Mouse (Mus musculus): Measurements from ENCODE around the gene Hook1. TPM values are rescaled to one million over a fixed set of nuclear protein-coding genes. Genes with fewer than 3 reads are reported as not detected.
"Not testable (repeated sequence)": the region's sequence is repeated elsewhere in the genome, so short reads cannot be mapped to it uniquely, and the experiment has no call there.

Hook1 gene
- polyA plus RNA-seq, 1 experiment from 2014 or later: 7.7 TPM

DNA sequence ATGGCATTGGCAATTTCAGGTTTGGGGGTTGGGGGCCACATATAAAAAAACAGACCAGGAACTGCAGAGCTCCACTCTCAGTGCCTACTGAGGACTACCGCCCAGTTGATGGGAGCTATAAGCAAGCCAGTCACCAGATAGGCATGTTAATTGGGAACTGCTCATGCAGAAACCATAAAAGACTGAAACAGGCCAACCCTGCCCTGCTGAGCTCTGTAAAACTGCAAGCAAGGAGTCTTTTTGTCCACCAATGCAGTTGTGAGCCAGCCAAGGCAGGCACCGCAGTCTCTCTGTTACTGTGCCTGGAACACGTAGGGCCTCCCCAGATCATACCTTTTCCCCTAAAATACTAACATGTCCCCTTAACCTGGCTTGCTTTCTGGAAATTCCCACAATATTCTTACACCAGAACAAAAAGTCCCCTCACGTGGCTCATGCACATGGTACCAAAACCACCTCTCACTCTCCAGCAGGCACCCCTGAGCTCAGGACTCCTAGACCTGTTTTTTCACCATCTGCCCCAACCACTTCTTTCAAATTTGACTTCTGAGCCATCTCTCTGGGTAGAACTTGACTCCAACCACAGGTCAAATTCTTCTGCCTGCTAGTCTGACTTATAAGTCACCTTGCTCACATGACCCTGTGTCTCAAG is 32.5 kb upstream of the Hook1 start:
- Histone ChIP-seq H3K9ac (ENCODE audit: low read depth, low read length) (no peak overlapping the region), H3K27me3 (ENCODE audit: control insufficient read depth, insufficient read depth, low read length) (no peaks in the 10 kb centered on the region), H3K4me1 (ENCODE audit: control insufficient read depth, insufficient read depth, low read length) (no peaks in the 10 kb centered on the region), H3K4me3 (ENCODE audit: low read depth, low read length) (no peak overlapping the region), H3K9me3 (replicated peaks; ENCODE audit: control insufficient read depth, low read length) (no peaks in the 10 kb centered on the region), H3K27ac (ENCODE audit: low read depth, low read length) (no peak overlapping the region), H3K4me2 (no peak overlapping the region), H3K36me3 (ENCODE audit: control insufficient read depth, insufficient read depth, low read length) (no peaks in the 10 kb centered on the region)
- 78% methylated on average over 4 of the region's 4 CpGs for WGBS (ENCODE audit: insufficient replicate concordance)
- no peak for ATAC-seq (replicated peaks; ENCODE audit: insufficient number of reproducible peaks, low FRiP score, low TSS enrichment)

DNA sequence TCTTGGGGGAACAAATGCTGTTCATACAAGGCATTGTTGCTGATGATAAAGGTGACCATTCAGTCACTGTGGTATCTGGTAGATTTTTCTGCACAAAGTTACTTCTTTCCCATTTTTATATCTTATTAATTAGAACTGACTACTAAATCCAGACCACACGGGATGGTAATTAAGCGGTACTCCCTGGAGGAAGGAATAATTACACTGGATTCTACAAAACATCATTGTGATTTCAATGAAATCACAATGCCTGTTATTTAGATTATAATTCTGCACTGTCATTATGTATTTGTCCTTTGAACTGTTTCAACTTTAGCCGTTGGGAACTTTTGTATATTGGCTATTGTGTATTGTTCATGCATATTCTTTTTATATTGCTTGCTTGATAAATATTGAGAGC is 28.3 kb upstream of the Hook1 start:
- 78% methylated on average over 3 of the region's 3 CpGs for WGBS (ENCODE audit: insufficient replicate concordance)
- ATAC-seq (replicated peaks; ENCODE audit: insufficient number of reproducible peaks, low FRiP score, low TSS enrichment): no peak
- H3K4me2 ChIP-seq: no peak overlapping the region

DNA sequence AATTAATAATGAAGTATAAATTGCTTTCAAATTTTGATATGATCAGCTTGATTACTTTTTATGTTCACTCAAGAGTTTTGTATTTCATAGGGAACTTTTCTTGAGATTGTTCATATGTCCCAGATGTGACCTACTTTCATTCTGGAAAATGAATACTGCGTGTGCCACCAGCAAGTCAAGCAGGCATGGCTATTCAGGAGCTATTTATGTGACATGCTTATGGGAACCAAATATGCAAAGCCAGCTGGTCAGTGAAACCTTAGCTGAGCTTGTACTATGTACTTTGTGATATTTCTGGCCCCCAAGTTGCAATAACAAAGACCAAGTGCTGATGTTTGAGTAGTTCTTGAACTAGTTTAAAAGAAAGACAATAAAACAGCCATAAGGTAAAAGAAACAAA is 19.1 kb upstream of the Hook1 start:
- Histone ChIP-seq H3K4me3 (ENCODE audit: low read depth, low read length) (no peak overlapping the region), H3K4me2 (no peak overlapping the region), H3K9me3 (replicated peaks; ENCODE audit: control insufficient read depth, low read length) (no peaks in the 10 kb centered on the region), H3K9ac (ENCODE audit: low read depth, low read length) (no peak overlapping the region), H3K36me3 (ENCODE audit: control insufficient read depth, insufficient read depth, low read length) (no peaks in the 10 kb centered on the region), H3K4me1 (ENCODE audit: control insufficient read depth, insufficient read depth, low read length) (no peaks in the 10 kb centered on the region), H3K27me3 (ENCODE audit: control insufficient read depth, insufficient read depth, low read length) (no peaks in the 10 kb centered on the region), H3K27ac (ENCODE audit: low read depth, low read length) (no peak overlapping the region)
- ATAC-seq (replicated peaks; ENCODE audit: insufficient number of reproducible peaks, low FRiP score, low TSS enrichment): no peak
- WGBS (ENCODE audit: insufficient replicate concordance): 78% methylated on average over 1 of the region's 1 CpGs

More for the DNA sequence above, 28.3 kb upstream of the Hook1 start:
- Histone ChIP-seq H3K4me3 (ENCODE audit: low read depth, low read length) (no peak overlapping the region), H3K27me3 (ENCODE audit: control insufficient read depth, insufficient read depth, low read length) (no peaks in the 10 kb centered on the region), H3K36me3 (ENCODE audit: control insufficient read depth, insufficient read depth, low read length) (no peaks in the 10 kb centered on the region), H3K4me1 (ENCODE audit: control insufficient read depth, insufficient read depth, low read length) (no peaks in the 10 kb centered on the region), H3K27ac (ENCODE audit: low read depth, low read length) (no peak overlapping the region), H3K9me3 (replicated peaks; ENCODE audit: control insufficient read depth, low read length) (no peaks in the 10 kb centered on the region), H3K9ac (ENCODE audit: low read depth, low read length) (no peak overlapping the region)

DNA sequence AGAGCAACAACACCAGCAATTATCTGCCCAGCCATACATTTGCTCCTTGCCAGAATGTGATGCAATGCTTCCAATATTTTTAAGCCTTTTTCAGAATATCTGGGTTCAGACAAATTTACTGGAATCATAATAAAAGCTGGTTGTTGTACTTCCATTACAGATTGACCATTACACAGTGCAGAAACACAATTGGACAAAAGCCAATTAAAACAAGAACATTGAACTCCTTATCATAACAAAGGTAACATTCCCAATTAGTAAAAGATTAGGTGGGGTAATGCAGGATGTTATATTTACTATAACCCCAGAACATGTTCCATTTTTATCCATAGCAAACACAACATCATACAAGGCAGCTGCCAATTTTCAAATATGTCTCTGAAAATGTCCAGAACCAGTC is 13.7 kb upstream of the Hook1 start:
- H3K9ac ChIP-seq (ENCODE audit: low read depth, low read length): no peak overlapping the region
- no peaks in the 10 kb centered on the region for H3K4me1 ChIP-seq (ENCODE audit: control insufficient read depth, insufficient read depth, low read length)
- no peaks in the 10 kb centered on the region for H3K36me3 ChIP-seq (ENCODE audit: control insufficient read depth, insufficient read depth, low read length)
- no peak for ATAC-seq (replicated peaks; ENCODE audit: insufficient number of reproducible peaks, low FRiP score, low TSS enrichment)
- no peaks in the 10 kb centered on the region for H3K9me3 ChIP-seq (replicated peaks; ENCODE audit: control insufficient read depth, low read length)
- no peak overlapping the region for H3K4me3 ChIP-seq (ENCODE audit: low read depth, low read length)
- no peak overlapping the region for H3K4me2 ChIP-seq
- H3K27ac ChIP-seq (ENCODE audit: low read depth, low read length): no peak overlapping the region
- H3K27me3 ChIP-seq (ENCODE audit: control insufficient read depth, insufficient read depth, low read length): no peaks in the 10 kb centered on the region

DNA sequence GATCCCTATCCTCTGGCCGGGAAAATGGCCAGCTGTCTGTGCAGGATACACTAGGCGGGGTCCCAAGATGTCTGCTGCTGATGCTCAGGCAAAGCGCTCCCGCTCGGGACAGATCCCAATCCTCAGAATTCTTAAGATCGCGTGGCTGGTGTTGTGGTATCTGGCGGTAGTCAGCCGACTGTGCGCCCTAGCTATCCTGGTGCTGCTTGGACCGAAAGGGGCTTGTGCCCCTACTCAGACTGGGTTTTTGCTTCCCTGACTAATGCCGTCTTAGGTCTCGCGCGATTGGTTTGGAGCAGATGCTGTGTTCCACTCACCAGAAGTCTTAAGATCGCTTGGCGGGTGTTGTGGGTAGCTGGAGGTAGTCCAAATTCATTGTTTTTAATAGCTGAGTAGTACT is 15.2 kb downstream of the Hook1 start:
- H3K4me3 ChIP-seq (ENCODE audit: low read depth, low read length); H3K36me3 ChIP-seq (ENCODE audit: control insufficient read depth, insufficient read depth, low read length); H3K27me3 ChIP-seq (ENCODE audit: control insufficient read depth, insufficient read depth, low read length); H3K9ac ChIP-seq (ENCODE audit: low read depth, low read length); H3K27ac ChIP-seq (ENCODE audit: low read depth, low read length); H3K4me1 ChIP-seq (ENCODE audit: control insufficient read depth, insufficient read depth, low read length); ATAC-seq (replicated peaks; ENCODE audit: insufficient number of reproducible peaks, low FRiP score, low TSS enrichment); H3K4me2 ChIP-seq; H3K9me3 ChIP-seq (replicated peaks; ENCODE audit: control insufficient read depth, low read length): not testable (repeated sequence)
- 79% methylated on average over 17 of the region's 17 CpGs for WGBS (ENCODE audit: insufficient replicate concordance)

DNA sequence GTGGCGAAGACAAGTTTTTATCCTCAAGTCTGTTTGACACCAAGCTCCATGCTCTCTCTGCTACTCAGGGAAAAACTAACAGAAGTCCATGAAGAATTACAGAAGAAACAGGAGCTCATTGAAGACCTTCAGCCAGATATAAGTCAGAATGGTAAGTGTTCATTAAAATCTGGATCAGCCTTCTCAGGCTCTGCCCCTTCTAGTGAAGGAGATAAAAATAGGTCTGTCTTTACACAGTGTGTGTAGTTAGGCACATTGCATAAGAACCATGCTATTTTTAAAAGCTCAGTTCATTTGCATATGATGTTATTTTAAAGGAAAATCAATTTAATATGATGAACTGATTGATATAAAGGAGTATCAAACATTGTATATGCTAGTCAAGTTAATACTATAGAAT is 49.8 kb downstream of the Hook1 start:
- H3K27ac ChIP-seq (ENCODE audit: low read depth, low read length): no peak overlapping the region
- no peak overlapping the region for H3K9ac ChIP-seq (ENCODE audit: low read depth, low read length)
- no peaks in the 10 kb centered on the region for H3K9me3 ChIP-seq (replicated peaks; ENCODE audit: control insufficient read depth, low read length)
- no peaks in the 10 kb centered on the region for H3K27me3 ChIP-seq (ENCODE audit: control insufficient read depth, insufficient read depth, low read length)
- H3K4me3 ChIP-seq (ENCODE audit: low read depth, low read length): no peak overlapping the region
- no peak for ATAC-seq (replicated peaks; ENCODE audit: insufficient number of reproducible peaks, low FRiP score, low TSS enrichment)
- no peaks in the 10 kb centered on the region for H3K36me3 ChIP-seq (ENCODE audit: control insufficient read depth, insufficient read depth, low read length)
- 94% methylated on average over 1 of the region's 1 CpGs for WGBS (ENCODE audit: insufficient replicate concordance)
- H3K4me2 ChIP-seq: no peak overlapping the region
- H3K4me1 ChIP-seq (ENCODE audit: control insufficient read depth, insufficient read depth, low read length): no peaks in the 10 kb centered on the region

DNA sequence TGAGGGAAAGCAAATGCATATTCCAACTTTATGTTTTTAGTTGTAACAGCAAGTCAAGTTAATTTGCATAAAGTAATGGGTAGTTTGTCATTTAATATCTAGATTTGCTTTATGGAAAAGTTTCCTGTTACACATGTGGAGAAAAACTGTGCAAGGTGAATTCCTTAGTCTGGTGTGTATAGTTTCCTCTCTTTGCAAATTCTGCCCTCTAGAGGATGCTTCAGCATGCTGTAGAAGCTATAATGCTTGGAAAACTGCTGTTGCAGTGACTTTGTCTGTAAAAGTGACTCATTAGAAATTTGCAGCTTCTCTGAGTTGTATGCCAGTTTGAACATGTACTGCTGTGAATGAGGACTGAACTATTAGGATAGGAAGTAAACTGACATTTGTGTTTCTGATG is 55.8 kb downstream of the Hook1 start:
- H3K36me3 ChIP-seq (ENCODE audit: control insufficient read depth, insufficient read depth, low read length): no peaks in the 10 kb centered on the region
- no peak overlapping the region for H3K4me3 ChIP-seq (ENCODE audit: low read depth, low read length)
- H3K4me2 ChIP-seq: no peak overlapping the region
- no peaks in the 10 kb centered on the region for H3K4me1 ChIP-seq (ENCODE audit: control insufficient read depth, insufficient read depth, low read length)
- ATAC-seq (replicated peaks; ENCODE audit: insufficient number of reproducible peaks, low FRiP score, low TSS enrichment): no peak
- no peak overlapping the region for H3K9ac ChIP-seq (ENCODE audit: low read depth, low read length)
- H3K27me3 ChIP-seq (ENCODE audit: control insufficient read depth, insufficient read depth, low read length): no peaks in the 10 kb centered on the region
- H3K9me3 ChIP-seq (replicated peaks; ENCODE audit: control insufficient read depth, low read length): no peaks in the 10 kb centered on the region
- no peak overlapping the region for H3K27ac ChIP-seq (ENCODE audit: low read depth, low read length)

DNA sequence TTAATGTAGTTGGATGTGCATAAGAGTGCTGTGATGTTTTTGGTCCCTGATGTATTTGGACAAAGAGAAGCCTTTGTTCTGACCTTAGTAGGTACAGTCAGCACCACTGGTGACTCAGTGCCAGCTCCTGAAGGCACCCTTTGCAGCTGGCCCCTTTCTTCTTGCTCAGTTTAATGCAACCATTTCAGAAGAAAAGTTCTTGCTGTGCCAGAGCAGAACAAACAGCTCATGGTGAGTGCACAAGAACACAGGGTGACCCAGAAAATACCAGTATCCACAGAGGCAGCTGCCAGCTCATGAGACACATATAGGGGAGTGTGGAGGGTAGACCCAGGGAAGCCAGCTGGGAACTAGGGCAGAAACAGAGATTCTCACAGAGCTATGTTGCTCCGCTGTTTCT is 61.4 kb downstream of the Hook1 start:
- Histone ChIP-seq H3K4me1 (ENCODE audit: control insufficient read depth, insufficient read depth, low read length) (no peaks in the 10 kb centered on the region), H3K9me3 (replicated peaks; ENCODE audit: control insufficient read depth, low read length) (no peaks in the 10 kb centered on the region), H3K36me3 (ENCODE audit: control insufficient read depth, insufficient read depth, low read length) (no peaks in the 10 kb centered on the region), H3K4me2 (no peak overlapping the region), H3K27me3 (ENCODE audit: control insufficient read depth, insufficient read depth, low read length) (no peaks in the 10 kb centered on the region), H3K4me3 (ENCODE audit: low read depth, low read length) (no peak overlapping the region), H3K9ac (ENCODE audit: low read depth, low read length) (no peak overlapping the region), H3K27ac (ENCODE audit: low read depth, low read length) (no peak overlapping the region)
- 89% methylated on average over 1 of the region's 1 CpGs for WGBS (ENCODE audit: insufficient replicate concordance)
- ATAC-seq (replicated peaks; ENCODE audit: insufficient number of reproducible peaks, low FRiP score, low TSS enrichment): no peak

DNA sequence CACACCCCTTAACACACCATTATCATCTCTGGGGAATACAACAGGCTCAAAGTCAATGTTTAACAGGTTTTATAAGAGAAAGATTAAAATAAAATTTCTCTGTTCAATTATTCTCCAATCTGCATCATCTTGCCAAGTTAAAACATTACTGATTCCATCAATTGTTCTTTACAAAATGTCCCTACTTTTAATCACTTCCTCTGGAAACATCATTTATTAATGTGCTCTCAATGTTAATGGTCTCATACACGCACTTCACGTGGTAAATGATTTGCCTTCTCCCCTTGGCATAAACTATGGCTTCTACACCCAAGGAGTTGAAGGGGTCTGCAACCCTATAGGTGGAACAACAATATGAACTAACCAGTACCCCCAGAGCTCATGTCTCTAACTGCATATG is 93.1 kb downstream of the Hook1 start:
- H3K4me2 ChIP-seq: no peak overlapping the region
- H3K4me1 ChIP-seq (ENCODE audit: control insufficient read depth, insufficient read depth, low read length): no peaks in the 10 kb centered on the region
- no peak overlapping the region for H3K27ac ChIP-seq (ENCODE audit: low read depth, low read length)
- H3K4me3 ChIP-seq (ENCODE audit: low read depth, low read length): no peak overlapping the region
- H3K27me3 ChIP-seq (ENCODE audit: control insufficient read depth, insufficient read depth, low read length): no peaks in the 10 kb centered on the region
- ATAC-seq (replicated peaks; ENCODE audit: insufficient number of reproducible peaks, low FRiP score, low TSS enrichment): no peak
- no peaks in the 10 kb centered on the region for H3K36me3 ChIP-seq (ENCODE audit: control insufficient read depth, insufficient read depth, low read length)
- H3K9me3 ChIP-seq (replicated peaks; ENCODE audit: control insufficient read depth, low read length): no peaks in the 10 kb centered on the region
- no peak overlapping the region for H3K9ac ChIP-seq (ENCODE audit: low read depth, low read length)
- 81% methylated on average over 2 of the region's 2 CpGs for WGBS (ENCODE audit: insufficient replicate concordance)
